Mouse (Mus musculus) cortical plate, adult 2 months (tissue): ENCODE data around the gene Ccdc126.

ENCODE experiments used
- CTCF ChIP-seq: fragments of 200-500 bp; IDR thresholded peaks from 2 replicates; pipeline ENCODE4 v1.5.1; 2011; ENCODE audit warnings: mild to moderate bottlenecking, control low read depth, low read length; ENCODE audit not compliant: insufficient read depth; ENCODE audit errors: extremely low read depth
- POLR2A ChIP-seq: fragments of 200-500 bp; IDR thresholded peaks from 2 replicates; pipeline ENCODE4 v1.6.1; 2011; ENCODE audit warnings: mild to moderate bottlenecking, low read length, control low read depth; ENCODE audit not compliant: insufficient read depth; ENCODE audit errors: extremely low read depth

DNA sequence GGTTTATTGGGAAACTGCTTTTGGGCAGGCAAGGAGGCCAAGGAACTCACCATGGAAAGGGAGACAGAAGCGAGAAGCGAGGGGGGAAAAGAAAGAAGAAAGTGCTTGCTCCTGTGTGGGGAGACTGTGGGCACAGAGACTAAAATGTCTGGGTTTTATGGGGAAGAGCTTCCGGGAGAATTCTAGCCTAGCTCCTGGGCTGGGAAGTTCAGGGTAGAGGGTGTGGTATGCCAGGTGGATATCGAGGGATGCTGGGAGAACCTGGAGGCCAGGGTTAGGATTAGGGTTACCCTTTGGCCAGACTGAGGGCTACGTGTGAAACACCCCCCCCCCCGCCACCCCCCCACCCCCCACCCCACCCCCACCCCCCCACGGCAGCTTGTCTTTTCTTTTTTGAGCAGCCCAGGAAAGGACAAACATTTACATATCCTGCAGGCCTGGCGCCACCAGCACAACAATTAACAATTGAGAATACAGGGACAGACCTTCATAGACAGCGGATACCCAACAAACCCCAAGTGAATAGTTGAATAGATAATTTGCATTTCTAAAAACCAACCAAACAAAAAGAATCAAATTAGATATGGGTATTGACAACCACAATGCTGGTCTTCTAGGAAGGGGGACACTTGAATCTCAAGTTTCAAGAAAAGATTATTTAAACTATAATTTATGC lies 44.5 kb upstream of the Ccdc126 start:
- TF ChIP-seq CTCF (no peak), POLR2A (no peak)
